Mouse (Mus musculus) testis, postnatal 10 days (tissue): ENCODE results near the gene Catsper4.
A peak's percentile ranks its signal among the peaks of the same experiment; 100 is the strongest.

Experiments
- DNase-seq: peaks from one replicate; pipeline ENCODE4 v3.0.0; 2021; ENCODE audit warnings: low spot score

The Catsper4 gene

GRCm38 (mm10) chr4:134250930-134251240, 23.7 kb upstream of the Catsper4 start:
- no peak for DNase-seq

- no peak for DNase-seq
Observed at GRCm38 (mm10) chr4:134250116-134250929, 23.1 kb upstream of the Catsper4 start.

GRCm38 (mm10) chr4:134249651-134250050, 22.5 kb upstream of the Catsper4 start:
- peak; percentile 91 for DNase-seq

GRCm38 (mm10) chr4:134246719-134247258, 19.6 kb upstream of the Catsper4 start, which contains the start of gene Gm30191:
Gm30191 (plus strand) TSS chr4:134246935.
- peak; percentile 68 for DNase-seq

- DNase-seq: no peak
Observed at GRCm38 (mm10) chr4:134246256-134246655, 19.1 kb upstream of the Catsper4 start.

- peak; percentile 99 for DNase-seq
Observed at GRCm38 (mm10) chr4:134245148-134245843, 18.1 kb upstream of the Catsper4 start, which contains the start of gene Zfp593. Zfp593 (minus strand) TSS chr4:134245592.

- DNase-seq: no peak
Observed at GRCm38 (mm10) chr4:134243516-134244250, 16.5 kb upstream of the Catsper4 start, which contains the start of gene E130218I03Rik. E130218I03Rik (plus strand) TSS chr4:134243662.

- DNase-seq: no peak
Observed at GRCm38 (mm10) chr4:134238686-134239085, 11.5 kb upstream of the Catsper4 start.

GRCm38 (mm10) chr4:134238279-134238651, 11.1 kb upstream of the Catsper4 start, which contains the start of gene Cnksr1:
Cnksr1 (minus strand) TSS chr4:134238399.
- peak; percentile 81 for DNase-seq

GRCm38 (mm10) chr4:134237582-134238278, 10.5 kb upstream of the Catsper4 start:
- no peak for DNase-seq

- DNase-seq: no peak
Observed at GRCm38 (mm10) chr4:134234876-134235275, 7.7 kb upstream of the Catsper4 start.

GRCm38 (mm10) chr4:134230431-134230830, 3.2 kb upstream of the Catsper4 start:
- DNase-seq: no peak

GRCm38 (mm10) chr4:134222793-134223600, 4.2 kb downstream of the Catsper4 start:
- no peak for DNase-seq

GRCm38 (mm10) chr4:134206488-134207053, 20.6 kb downstream of the Catsper4 start:
- DNase-seq: no peak

GRCm38 (mm10) chr4:134203340-134203896, 23.8 kb downstream of the Catsper4 start:
- no peak for DNase-seq

- no peak for DNase-seq
Observed at GRCm38 (mm10) chr4:134202904-134203303, 24.3 kb downstream of the Catsper4 start, which contains the start of gene Gm7534. Gm7534 (minus strand) TSS chr4:134203004.

GRCm38 (mm10) chr4:134199371-134199770, 27.8 kb downstream of the Catsper4 start:
- no peak for DNase-seq

GRCm38 (mm10) chr4:134186268-134186667, 40.9 kb downstream of the Catsper4 start:
- DNase-seq: peak; percentile 51

GRCm38 (mm10) chr4:134185569-134185968, 41.6 kb downstream of the Catsper4 start:
- no peak for DNase-seq

- no peak for DNase-seq
Observed at GRCm38 (mm10) chr4:134183711-134184110, 43.5 kb downstream of the Catsper4 start.
